ENCODE assay signal across 8 mouse cellular contexts in genomic region chr10:61648737-61649645, GRCm38 (mm10). TPM values are rescaled to one million over a fixed set of nuclear protein-coding genes. Genes with fewer than 3 reads are reported as not detected.
DNase-seq lines count a peak whose midpoint lies in the region; ATAC-seq lines count a peak whose summit lies in the region.

No protein-coding gene starts in this region.

- H3K27me3 ChIP-seq in forebrain, embryonic 13.5 days, result no peaks in the 10 kb centered on the region
- H3K27me3 ChIP-seq in midbrain, embryonic 14.5 days (ENCODE audit: control insufficient read depth, insufficient read depth, low read length), result no peaks in the 10 kb centered on the region

- H3K4me3 ChIP-seq in forebrain, embryonic 13.5 days, result peak overlapping the region; percentile 81
- peak overlapping the region; percentile 75 for H3K4me3 ChIP-seq in midbrain, embryonic 14.5 days (replicated peaks; ENCODE audit: low read depth, low read length)

- peak overlapping the region; percentile 92 for H3K4me2 ChIP-seq in forebrain, embryonic 13.5 days
- H3K4me2 ChIP-seq in midbrain, embryonic 14.5 days (ENCODE audit: low read length), result peak overlapping the region; percentile 94

- ATAC-seq in forebrain, embryonic 13.5 days, result peak; percentile 86
- peak; percentile 79 for ATAC-seq in midbrain, embryonic 14.5 days (ENCODE audit: low FRiP score, low TSS enrichment)

- H3K36me3 ChIP-seq in forebrain, embryonic 13.5 days (ENCODE audit: poor library complexity, severe bottlenecking), result peaks cover 25% of the 10 kb centered on the region
- H3K36me3 ChIP-seq in midbrain, embryonic 14.5 days (ENCODE audit: control insufficient read depth, insufficient read depth, low read length), result peaks cover 15% of the 10 kb centered on the region

- H3K9ac ChIP-seq in forebrain, embryonic 13.5 days, result peak overlapping the region; percentile 89
- H3K9ac ChIP-seq in midbrain, embryonic 14.5 days (replicated peaks; ENCODE audit: low read length), result peak overlapping the region; percentile 84

- WGBS in forebrain, embryonic 13.5 days, result 1% methylated on average over 48 of the region's 49 CpGs
- WGBS in midbrain, embryonic 14.5 days, result 1% methylated on average over 49 of the region's 49 CpGs

- peak; percentile 16 for DNase-seq in kidney, adult 11 months
- DNase-seq in kidney, postnatal 10 days, result no peak
- DNase-seq in T-cell, adult 2 months (ENCODE audit: low spot score), result peak; percentile 9
- DNase-seq in kidney, postnatal 14 days, result peak; percentile 13
- no peak for DNase-seq in midbrain, embryonic 14.5 days
- DNase-seq in layer of hippocampus, postnatal 25 days (ENCODE audit: extremely low spot score in 1 of 2, low spot score in 1 of 2), result no peak
- no peak for DNase-seq in ovary, postnatal 10 days (ENCODE audit: low spot score)

- H3K27ac ChIP-seq in forebrain, embryonic 13.5 days, result peak overlapping the region; percentile 70
- peak overlapping the region; percentile 86 for H3K27ac ChIP-seq in midbrain, embryonic 14.5 days (replicated peaks; ENCODE audit: low read depth, low read length)

- H3K9me3 ChIP-seq in forebrain, embryonic 13.5 days (replicated peaks), result no peaks in the 10 kb centered on the region
- H3K9me3 ChIP-seq in midbrain, embryonic 14.5 days (ENCODE audit: control insufficient read depth, low read length), result no peaks in the 10 kb centered on the region

- peaks cover 13% of the 10 kb centered on the region for H3K4me1 ChIP-seq in forebrain, embryonic 13.5 days
- peaks cover 7% of the 10 kb centered on the region for H3K4me1 ChIP-seq in midbrain, embryonic 14.5 days (ENCODE audit: control insufficient read depth, insufficient read depth, low read length)

RNA-seq across cellular contexts. Expression of gene Ppa1, which starts 0.6 kb away (rescaled TPM):
- 285 and 287 TPM in 2 replicates for polyA plus RNA-seq in forebrain, embryonic 13.5 days (2015; fragmentation: Nextera tagmentation; extraction: Ambion mirVana)
- polyA plus RNA-seq in midbrain, embryonic 14.5 days (2014; fragmentation: Nextera tagmentation; extraction: Ambion mirVana), result 205 and 216 TPM in 2 replicates
- 100 to 1,000 TPM in 1 of 2 experiments, 10 to 100 TPM in 1; 99.5 to 110 TPM for total RNA-seq in layer of hippocampus, postnatal 25 days (2021)

RNA-seq across cellular contexts. Expression of gene Sar1a, which starts 31.1 kb away (rescaled TPM):
- 205 and 216 TPM in 2 replicates for polyA plus RNA-seq in forebrain, embryonic 13.5 days (2015; fragmentation: Nextera tagmentation; extraction: Ambion mirVana)
- polyA plus RNA-seq in midbrain, embryonic 14.5 days (2014; fragmentation: Nextera tagmentation; extraction: Ambion mirVana), result 189 and 227 TPM in 2 replicates
- total RNA-seq in layer of hippocampus, postnatal 25 days (2021), result 100 to 1,000 TPM; 114 to 121 TPM

RNA-seq across cellular contexts. Expression of gene Tysnd1, which starts 46.3 kb away (rescaled TPM):
- polyA plus RNA-seq in forebrain, embryonic 13.5 days (2015; fragmentation: Nextera tagmentation; extraction: Ambion mirVana), result 18.0 and 18.4 TPM in 2 replicates
- polyA plus RNA-seq in midbrain, embryonic 14.5 days (2014; fragmentation: Nextera tagmentation; extraction: Ambion mirVana), result 25.1 and 27.0 TPM in 2 replicates
- 10 to 100 TPM; 22.9 to 27.1 TPM for total RNA-seq in layer of hippocampus, postnatal 25 days (2021)

RNA-seq across cellular contexts. Expression of gene Npffr1, which starts 53.7 kb away (rescaled TPM):
- 0.24 and 0.36 TPM in 2 replicates for polyA plus RNA-seq in forebrain, embryonic 13.5 days (2015; fragmentation: Nextera tagmentation; extraction: Ambion mirVana)
- 0.87 and 0.98 TPM in 2 replicates for polyA plus RNA-seq in midbrain, embryonic 14.5 days (2014; fragmentation: Nextera tagmentation; extraction: Ambion mirVana)
- 1 to 10 TPM; 4.0 to 4.8 TPM for total RNA-seq in layer of hippocampus, postnatal 25 days (2021)

Comparison
In these comparisons a context has a peak if more than half of its experiments do, and no peak if none do; other contexts are left out.
1. DNase-seq: peak in kidney, adult 11 months (single experiment), T-cell, adult 2 months (single experiment) and kidney, postnatal 14 days (single experiment); none in kidney, postnatal 10 days (single experiment), midbrain, embryonic 14.5 days (single experiment), layer of hippocampus, postnatal 25 days (0 of 2) and ovary, postnatal 10 days (single experiment).